Mouse (Mus musculus) retina, postnatal 1 day (tissue): Measurements from ENCODE around the gene Focad.
A peak's percentile ranks its signal among the peaks of the same experiment; 100 is the strongest.

Experiments used
- DNase-seq: peaks from one replicate; pipeline ENCODE4 v3.0.0-alpha.2; 2012

Gene Focad

DNA sequence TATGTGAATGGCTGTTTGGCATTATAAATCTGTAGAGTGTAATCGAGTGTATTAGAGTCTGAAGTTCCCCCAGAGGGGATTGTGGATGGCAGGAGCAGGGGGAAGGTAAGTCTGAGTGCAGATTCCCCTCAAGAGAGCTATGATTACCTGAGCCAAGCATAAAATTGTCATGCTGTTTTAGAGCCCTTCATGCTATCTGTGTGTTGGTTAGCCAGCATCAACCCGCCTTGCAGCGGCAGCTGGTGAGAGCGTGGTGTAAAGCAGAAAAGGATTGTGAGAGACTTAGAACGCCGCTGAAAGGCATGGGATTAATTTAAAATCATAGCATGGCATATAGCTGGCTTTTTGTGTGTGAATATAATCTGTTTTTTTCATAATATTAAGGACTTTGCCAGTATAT, 63.2 kb downstream of the Focad start:
- no peak for DNase-seq

DNA sequence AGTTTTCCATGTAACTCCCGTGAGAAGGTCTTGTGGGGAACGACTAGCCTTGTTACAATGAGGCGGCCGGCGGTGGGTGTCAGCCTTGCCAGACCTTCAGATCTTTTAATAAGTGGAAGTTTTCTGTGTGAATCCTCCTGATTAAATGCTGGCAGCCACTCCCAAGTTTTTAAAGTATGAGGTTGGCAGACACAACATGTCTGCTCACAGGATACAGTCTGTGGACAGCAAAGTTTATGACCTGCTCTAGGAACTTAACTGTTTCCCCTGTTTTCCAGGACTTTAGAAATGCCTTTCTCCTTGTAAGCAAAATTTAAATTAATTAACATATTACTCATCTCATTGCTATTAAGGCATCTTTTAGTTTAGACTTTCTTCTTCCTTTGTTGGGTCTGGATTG, 64.8 kb downstream of the Focad start:
- no peak for DNase-seq

DNA sequence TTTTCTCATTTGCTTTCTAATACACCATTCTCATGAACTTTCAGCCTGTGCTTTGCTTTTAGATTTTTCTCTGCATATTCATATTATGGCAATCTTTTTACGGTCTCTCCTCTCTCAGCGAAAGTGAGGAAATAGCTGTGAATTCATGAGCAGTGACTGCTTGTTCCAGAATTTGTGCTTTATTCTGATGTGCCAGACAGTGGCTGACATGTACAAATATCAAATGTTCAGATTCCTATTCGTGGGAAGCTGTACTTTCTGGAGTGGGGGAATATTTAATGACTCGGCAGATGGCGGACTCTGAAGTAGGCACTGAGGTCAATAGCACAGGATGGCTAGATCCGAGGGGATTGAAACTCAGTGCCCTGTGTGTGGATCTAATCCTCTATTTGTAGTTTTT, 65.3 kb downstream of the Focad start:
- DNase-seq: no peak

DNA sequence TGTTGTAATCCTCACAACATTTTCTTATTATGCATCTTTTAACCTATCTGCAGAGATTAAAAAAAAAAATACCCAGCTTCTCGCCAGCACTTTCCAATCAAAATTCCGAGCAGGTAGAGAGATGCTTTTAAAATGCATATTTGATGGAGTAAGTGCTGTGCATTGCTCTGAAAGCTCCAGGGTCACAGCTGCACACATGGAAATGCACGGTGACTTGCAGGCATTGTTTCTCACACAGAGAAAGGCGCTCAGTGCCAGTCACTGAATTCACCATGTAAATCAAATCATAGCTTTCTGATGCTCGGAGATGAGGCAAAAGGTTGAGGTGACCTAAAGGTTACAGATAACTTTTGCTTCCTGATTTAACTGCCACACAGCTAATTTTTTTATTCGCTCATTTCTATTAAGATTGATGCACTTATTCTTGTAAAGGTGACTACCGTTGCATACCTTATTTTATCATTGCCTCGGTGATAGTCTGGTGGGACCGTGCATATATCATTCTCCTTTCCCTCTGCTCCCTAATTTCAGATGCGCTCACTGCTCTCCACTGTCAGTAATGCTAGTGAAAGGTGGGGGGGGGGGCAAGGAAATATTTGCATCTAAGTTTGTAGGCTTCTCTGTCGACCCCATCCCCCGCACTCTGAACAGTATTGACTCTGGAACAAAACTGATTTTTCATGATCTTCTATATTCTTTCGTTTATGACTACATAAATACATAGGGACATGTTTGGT, 69.2 kb downstream of the Focad start:
- no peak for DNase-seq

DNA sequence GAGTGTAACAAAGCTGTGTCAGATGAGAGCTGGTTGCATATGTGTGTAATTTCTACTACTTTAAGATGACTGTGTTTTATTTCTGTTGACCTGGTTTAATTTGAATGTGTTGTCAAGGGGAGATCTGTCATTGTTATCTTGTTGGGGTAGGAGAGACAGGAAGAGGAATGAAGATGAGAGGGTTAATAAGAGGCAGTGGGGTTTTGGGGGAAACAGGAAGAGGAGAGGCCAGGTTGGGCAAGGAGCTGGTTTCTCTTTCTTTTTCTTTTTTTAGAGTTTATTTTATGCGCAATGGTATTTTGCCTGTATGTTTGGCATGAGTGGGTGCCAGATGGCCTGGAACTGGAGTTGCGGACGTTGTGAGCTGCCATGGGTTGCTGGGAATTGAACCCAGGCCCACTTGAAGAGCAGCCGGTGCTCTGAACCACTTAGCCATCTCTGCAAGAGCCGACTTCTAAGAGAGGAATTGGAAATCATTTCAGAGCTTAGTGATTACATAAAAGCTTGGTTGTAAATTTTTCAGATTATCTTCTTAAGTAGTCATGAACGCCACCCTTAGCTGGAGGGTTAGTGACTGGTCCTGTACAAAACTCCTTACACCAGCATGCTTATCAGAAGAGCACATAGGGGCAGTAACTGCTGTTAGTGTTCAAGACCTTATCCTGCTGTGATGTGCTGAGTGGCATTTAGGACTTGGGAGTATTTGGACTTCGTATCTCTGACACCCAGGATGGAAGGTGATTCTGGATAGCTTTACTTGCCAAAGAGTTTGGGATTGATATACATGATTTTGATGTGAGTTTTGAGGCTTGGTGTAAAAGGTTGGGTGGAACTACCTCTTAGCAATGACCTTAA, 72.8 kb downstream of the Focad start:
- DNase-seq: no peak

DNA sequence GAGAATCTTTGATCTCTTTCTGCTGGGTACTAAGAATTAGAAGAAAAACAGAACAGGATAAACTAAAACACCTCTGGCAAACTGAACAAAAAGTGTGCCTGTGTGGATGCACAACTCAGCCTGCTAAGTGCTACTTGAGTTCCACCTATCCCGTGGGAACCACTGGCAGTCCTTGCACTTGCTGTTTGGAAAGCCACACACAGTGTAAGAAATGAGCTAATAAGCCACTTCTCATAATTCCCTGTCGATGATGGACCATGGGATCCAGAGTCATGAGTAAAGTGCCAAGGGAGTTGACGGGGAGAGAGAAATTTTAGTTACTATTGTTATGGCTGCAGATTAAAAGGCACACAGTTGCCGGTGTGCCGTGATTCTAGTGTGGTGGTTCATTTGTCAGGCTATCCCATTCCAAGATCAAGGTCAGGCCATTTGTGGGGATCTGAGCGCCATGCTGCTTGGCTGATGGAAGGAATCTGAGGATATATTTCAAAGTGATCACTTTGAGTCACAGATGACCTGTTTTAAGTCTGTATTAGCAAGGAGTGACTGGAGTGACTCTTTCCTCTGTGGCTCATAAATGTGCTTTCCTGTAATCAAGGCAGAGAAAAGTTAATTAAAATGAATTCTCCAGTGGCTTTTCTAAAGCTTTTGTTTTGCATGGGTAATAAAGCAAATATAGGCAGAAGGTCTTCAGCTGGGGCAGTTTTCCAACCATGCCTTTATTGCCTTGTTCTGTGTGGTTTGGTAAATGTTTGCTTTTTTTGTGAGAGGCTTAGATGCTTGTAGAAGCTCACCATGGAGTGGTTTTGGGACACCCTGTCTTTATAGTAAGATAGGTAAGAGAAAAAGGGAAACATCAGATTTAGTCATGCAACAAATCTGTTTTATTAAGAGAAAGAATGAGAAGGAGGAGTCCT, 80.9 kb downstream of the Focad start:
- no peak for DNase-seq

DNA sequence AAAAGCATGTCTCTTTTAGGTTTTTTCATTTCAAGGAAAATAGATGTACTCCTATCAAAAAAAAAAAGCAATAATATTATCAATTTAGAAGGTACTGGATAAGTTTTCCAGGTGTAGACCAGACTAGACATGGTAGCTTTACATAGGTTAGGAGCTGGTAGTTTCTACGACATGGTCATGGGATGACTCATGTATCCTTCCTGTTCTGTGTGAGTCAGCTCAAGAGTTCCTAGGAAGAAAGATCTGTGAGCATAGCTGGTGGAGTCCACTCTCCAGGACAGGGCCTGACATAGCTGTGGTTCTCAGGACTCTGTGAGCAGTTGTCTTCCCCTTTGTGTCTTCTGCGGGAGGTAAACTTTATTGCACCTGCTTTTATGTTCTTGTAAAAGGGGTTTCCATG, 84.9 kb downstream of the Focad start:
- no peak for DNase-seq

DNA sequence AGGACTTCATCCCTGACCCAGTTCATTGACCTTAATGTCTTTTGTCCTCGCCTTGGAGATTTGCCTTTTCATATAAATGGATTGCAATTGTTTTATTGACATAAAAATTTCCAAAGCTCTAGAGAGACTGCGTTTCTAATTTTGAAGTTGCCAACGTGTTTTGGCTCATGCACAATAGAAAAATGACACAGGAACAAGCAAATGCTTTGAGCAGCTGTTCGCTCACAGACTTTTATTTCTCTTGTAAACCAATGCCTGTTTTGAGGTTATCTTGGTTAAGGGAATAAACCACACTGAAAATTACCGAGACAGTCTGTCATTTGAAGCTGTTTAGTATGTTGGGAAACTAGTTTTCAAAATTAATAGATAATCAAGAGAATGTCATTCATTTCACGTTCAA, 89.9 kb downstream of the Focad start:
- DNase-seq: no peak

DNA sequence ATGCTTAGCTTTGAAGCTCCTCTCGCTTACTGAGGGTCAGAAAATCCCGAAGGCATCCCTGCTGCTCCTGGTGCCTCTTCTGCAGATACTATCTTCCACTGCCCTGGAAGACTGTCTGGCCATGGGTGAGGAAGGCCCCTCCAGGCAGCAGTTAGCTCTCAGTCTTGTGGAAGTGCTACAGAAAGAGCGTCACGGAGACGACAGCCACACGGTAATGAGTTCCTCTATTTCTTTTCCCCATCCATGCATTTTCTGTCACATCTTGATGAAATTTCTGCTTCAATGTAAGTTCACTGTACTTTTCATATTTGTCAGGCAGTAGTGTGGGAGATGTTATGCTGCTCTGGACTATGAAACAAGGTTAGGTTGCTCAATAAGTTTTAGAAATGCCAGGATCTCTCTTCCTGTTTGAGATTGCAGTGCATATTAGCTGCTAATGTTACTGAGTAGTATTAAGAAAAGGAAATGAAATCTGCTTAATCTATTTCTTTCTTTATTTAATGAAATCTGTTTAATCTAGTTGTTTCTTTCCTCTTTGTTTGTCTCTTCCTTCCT, 91.5 kb downstream of the Focad start:
- DNase-seq: no peak

DNA sequence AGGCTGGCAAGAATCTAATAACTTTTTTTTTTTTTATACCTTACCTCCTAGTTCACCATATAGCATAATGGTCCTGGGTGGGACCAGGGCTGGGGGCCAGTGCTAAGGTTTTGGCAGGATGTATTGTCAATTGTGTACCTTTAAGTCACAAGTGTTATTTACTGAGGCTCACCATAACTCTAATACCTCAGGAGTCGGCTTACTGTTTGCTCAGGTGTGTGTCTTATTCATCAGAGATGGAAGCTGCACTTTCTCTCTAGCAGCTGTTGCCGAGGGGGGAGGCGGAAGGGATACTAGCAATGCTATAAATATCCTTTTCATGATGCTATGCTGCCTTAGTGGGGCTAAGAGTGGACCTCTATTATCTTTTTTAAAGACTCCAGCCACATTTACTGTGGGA, 93.2 kb downstream of the Focad start:
- no peak for DNase-seq

DNA sequence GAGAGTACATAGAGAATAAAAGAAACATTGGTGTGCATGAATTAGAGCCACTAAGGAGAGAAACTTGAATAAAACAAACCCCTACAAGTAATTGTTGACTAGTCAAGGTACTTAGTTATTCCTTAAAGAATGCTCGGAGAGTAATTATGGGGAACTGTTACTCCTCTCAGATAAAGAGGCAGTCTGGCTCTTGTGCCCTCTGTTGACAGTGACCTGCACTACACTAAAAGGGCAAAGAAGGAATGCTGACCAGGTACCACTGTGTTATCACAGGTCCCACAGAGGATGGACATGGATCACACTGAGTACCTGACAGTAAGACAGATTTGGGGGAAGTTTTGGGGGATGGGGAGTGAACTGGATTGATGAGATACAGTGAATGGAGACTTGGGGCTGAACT, 95.1 kb downstream of the Focad start:
- DNase-seq: no peak

DNA sequence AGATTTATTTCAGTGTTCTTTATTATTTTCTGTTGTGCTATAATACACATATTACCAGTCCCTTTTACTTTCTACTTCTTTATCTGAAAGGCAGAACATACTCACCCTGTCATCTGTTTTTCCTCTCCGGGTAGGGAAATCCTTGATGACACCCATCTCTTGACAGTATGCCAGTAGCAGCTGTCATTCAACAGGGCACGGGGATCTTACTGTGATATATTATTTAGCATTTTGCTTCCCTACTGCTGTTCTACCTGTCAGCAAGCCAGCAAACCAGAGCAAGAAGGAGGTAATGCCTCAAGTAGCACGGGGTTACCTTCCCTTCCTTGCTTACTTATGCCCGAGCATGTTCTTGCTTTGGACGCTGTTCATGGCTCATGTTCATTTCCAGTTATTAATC, 99.8 kb downstream of the Focad start:
- no peak for DNase-seq

DNA sequence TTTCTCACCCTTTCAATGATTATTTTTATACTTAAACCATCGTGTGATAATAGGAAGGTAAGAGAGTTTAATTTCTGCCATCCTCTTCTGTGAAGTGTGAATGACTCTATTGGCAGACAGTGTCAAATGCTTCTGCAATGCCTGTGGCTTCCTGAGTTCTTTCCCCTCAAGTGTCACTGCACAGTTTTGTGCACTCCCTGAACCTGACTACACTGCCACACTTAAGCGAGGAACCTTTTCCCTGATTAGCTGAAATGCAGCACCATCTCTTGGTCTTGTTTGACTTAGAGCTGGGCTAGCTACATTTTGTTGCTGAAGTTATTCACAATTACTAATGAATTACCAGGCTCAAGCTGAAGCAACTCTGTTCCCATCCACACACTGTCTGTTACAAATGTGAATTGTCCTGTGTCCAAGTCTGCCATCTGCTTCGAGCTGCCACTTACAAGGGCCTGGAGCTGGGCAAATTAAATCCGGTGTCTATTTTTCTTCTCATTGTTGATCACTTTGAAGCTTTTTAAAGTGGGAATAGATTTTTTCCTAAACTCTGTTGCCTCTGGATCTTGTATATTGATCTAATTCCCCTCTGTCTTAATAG, 101.6 kb downstream of the Focad start:
- DNase-seq: no peak

DNA sequence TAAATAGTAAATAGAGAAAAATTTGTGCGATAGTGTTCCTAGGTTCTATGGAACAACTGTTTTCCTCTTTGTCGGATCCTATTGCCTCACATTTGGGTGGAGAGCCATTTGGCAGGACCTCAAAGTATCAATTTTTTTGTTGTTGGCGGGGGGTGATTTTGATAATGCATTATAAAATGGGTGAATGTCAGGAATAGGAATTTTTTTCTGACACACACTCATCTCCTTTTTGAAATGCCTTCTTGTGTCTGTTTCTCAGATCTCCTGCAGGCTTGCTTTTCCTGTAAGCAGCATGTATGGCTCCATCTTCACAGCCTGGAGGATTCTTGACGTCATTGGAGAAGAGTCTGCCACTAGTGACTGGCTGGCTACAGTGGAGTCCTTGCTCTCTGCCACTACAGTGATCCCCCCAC, 102.1 kb downstream of the Focad start:
- DNase-seq: no peak

DNA sequence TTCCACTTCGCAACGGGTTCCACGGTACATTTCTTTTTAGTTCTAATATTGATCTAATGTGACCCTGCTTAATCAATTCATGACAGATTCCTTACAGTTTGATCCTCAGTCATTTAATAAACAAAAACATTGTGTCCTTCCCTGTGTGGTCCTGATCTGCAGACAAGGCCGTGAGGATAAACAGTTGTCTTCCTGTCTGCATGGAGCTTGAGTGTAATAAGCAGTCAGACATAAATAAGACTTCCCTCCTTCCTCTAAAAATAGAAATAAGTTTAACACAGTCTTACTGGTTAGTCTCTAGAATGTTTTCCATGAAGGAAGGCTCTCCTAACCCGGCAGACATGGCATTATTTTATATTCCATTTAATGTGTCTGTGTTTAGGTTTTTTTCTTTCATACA, 102.8 kb downstream of the Focad start:
- no peak for DNase-seq

DNA sequence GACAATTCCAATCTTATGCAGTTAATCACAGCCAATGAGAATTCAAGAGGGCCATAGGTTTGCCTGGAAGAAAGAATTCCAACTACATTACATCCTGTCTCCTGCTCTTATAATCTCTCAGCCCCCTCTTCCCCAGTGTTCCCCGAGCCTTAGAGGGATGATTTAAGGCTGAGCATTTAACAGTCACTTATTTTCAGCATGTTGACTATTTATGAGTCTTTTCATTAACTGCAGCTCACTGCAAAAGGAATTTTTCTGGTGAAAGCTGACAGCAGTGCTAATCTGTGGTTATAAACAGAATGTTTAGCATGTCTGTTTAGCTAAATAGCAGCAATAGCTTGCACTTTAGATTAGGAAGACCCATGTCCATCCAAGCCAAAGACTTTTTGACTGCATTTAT, 104.8 kb downstream of the Focad start:
- DNase-seq: no peak

DNA sequence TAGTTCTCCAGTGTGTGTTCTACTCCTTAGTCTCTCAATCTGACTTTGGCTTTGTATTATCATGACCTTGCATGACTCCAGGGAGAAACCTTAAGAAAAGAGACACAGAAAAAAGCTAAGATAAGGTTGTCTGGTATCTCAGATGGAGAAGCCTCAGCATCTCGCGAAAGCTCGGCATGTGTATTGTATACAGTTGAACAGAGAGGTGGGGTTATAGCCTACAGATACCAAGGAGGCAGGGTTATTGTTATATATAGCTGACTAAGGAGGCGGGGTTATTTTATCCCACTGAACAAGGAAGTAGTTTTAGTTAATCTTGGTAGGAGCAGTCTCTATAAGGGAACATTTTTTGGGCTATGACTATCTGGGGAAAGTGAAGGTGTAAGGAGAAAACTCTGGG, 106.6 kb downstream of the Focad start:
- no peak for DNase-seq

DNA sequence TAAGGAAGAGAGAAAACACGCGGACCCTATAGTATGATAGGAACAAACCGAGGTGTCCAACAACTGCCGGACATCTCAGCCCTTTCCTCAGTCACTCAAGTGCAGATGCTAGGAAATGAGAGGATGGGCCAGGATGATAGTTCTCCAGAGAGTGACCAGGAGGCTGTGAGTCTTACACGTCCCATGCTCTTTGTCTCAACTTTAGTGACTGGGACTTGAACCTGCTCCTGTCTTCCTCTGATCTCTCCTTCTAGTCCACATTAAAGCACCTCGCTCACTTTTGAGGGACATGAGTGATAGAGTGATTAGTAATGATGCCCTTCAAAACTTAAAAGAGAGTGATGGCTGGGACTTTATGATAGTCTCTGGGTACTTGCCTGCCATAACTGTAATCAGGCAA, 114.2 kb downstream of the Focad start:
- no peak for DNase-seq

DNA sequence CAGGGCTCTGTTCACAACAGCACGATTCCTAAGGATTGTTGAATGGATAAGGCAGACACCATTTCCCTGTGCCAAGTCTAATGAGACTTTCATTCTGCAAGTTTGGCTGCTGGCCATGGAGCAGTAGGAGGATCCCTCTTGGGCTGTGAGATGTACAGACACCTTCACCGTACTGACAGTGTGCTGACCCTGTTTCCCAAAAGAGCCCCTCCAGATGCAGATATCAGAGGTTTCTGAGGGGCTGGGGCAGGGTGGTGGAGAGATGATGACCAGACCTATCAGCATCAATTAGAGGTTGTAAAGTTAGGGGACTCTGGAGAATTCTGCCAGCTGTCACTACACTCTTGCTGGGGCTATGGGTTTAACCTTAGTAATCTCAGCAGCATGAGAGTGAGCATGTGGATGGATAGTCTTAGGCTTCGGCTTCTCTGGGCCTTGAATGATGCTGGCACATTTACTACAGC, 115.0 kb downstream of the Focad start:
- DNase-seq: peak; percentile 38

DNA sequence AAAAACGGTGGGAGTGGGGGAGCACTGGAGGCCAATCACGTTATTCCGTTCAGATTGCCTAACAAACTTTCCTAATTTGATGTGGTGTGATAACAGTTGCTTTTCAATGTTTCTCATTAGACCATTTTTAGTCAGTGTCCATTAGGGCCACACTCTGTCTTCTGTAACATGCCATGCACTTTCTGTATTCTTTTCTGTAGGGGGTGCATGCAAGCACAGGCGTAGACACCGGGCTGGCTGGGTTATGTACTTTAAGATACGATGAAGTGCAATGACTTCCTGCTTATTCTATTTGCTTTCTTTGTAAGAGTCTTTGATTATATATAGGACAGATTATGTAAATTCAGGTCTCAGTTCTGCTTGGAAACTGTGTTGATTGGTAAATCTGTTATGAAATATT, 116.2 kb downstream of the Focad start:
- no peak for DNase-seq

DNA sequence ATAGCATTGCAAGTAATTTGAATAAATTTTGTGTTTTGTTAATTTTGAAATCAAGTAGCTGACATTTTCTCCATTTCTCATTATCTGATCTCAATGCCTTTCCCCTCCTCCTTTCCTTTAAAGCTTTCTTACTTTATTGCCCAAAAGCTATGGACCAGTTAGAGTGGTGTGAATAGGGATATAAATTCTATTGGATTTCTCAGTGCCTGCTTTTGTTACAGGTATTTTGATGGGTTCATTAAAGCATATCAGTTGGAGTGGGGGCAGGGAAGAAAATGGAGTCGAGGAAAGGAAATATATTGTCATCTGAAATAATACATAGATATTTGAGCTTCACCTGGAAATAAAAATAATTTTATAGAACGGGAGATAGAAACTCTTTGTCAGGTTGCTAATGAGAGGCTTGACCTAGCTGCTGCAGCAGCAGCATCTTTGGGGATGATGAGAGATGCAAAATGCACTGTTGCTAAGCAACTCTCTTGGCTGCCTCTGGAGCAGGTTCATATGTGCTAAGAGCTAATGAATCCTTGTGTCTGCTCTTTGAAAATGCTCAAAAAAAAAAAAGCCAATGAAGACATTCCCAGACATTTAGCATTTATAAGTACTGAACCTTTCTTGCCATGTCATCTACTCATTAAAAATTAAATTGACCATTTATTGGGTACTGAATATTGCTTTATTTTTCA, 116.9 kb downstream of the Focad start:
- DNase-seq: peak; percentile 29

DNA sequence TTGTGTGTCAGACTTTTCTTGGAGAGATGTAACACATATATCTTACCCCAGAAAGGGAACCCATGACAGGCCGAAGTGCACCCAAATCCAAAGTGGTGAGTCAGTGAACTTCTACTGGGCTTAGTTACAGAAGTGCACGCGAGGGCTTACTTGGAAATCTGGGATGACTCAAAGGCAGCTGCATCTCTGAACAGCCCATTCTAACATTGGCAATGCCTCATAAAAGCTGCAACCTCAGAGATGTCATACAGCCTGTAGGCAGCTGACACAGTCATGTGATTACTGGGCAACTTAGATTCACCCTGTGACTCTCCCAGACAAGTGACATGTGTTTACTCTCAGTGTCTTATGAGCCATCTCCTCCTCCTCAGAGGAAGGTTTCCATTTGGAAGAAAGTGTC, 119.5 kb downstream of the Focad start:
- no peak for DNase-seq
